Comparison of ENCODE assay signal across 25 mouse cellular contexts in genomic region chr6:19332659-19333058, GRCm38 (mm10).
DNase-seq lines count a peak whose midpoint lies in the region; ATAC-seq lines count a peak whose summit lies in the region.
"Had no signal": no experiment of that assay in that cellular context is flagged by ENCODE, and none has a peak within 500 bp of the region (broad histone marks: within the 10 kb centered on the region; RNA-seq: fewer than 3 reads in every experiment).

No protein-coding gene starts in this region.

- no peaks in the 10 kb centered on the region for H3K9me3 ChIP-seq in forebrain, embryonic 11.5 days (ENCODE audit: control insufficient read depth, low read length)
- H3K9me3 ChIP-seq in forebrain, embryonic 14.5 days (replicated peaks; ENCODE audit: control insufficient read depth, low read length): no peaks in the 10 kb centered on the region
- no peaks in the 10 kb centered on the region for H3K9me3 ChIP-seq in hindbrain, embryonic 11.5 days (ENCODE audit: control insufficient read depth, low read length)
- H3K9me3 ChIP-seq in hindbrain, embryonic 10.5 days: no peaks in the 10 kb centered on the region
- no peaks in the 10 kb centered on the region for H3K9me3 ChIP-seq in neural tube, embryonic 11.5 days (ENCODE audit: control insufficient read depth, low read length)
- H3K9me3 ChIP-seq in neural tube, embryonic 15.5 days (replicated peaks): no peaks in the 10 kb centered on the region
- H3K9me3 ChIP-seq: embryonic facial prominence, embryonic 10.5 days; embryonic facial prominence, embryonic 13.5 days; heart, embryonic 12.5 days; heart, embryonic 15.5 days; hindbrain, embryonic 12.5 days; hindbrain, embryonic 15.5 days had no signal

- no peaks in the 10 kb centered on the region for H3K36me3 ChIP-seq in forebrain, embryonic 11.5 days (ENCODE audit: control insufficient read depth, insufficient read depth, low read length)
- no peaks in the 10 kb centered on the region for H3K36me3 ChIP-seq in forebrain, embryonic 14.5 days (ENCODE audit: control insufficient read depth, insufficient read depth, low read length)
- no peaks in the 10 kb centered on the region for H3K36me3 ChIP-seq in hindbrain, embryonic 11.5 days (ENCODE audit: control insufficient read depth, insufficient read depth, low read length)
- H3K36me3 ChIP-seq in hindbrain, embryonic 10.5 days: no peaks in the 10 kb centered on the region
- H3K36me3 ChIP-seq in neural tube, embryonic 11.5 days (ENCODE audit: control insufficient read depth, insufficient read depth, low read length): no peaks in the 10 kb centered on the region
- no peaks in the 10 kb centered on the region for H3K36me3 ChIP-seq in neural tube, embryonic 15.5 days
- H3K36me3 ChIP-seq: embryonic facial prominence, embryonic 10.5 days; embryonic facial prominence, embryonic 13.5 days; heart, embryonic 12.5 days; heart, embryonic 15.5 days; hindbrain, embryonic 12.5 days; hindbrain, embryonic 15.5 days had no signal

- H3K27ac ChIP-seq in forebrain, embryonic 11.5 days (ENCODE audit: low read depth, low read length): no peak overlapping the region
- H3K27ac ChIP-seq in forebrain, embryonic 14.5 days (ENCODE audit: low read depth, low read length): no peak overlapping the region
- H3K27ac ChIP-seq in hindbrain, embryonic 11.5 days (ENCODE audit: low read depth, low read length): no peak overlapping the region
- H3K27ac ChIP-seq in hindbrain, embryonic 10.5 days: no peak overlapping the region
- H3K27ac ChIP-seq in neural tube, embryonic 11.5 days (ENCODE audit: low read depth, low read length): no peak overlapping the region
- no peak overlapping the region for H3K27ac ChIP-seq in neural tube, embryonic 15.5 days (replicated peaks)
- H3K27ac ChIP-seq: embryonic facial prominence, embryonic 10.5 days; embryonic facial prominence, embryonic 13.5 days; heart, embryonic 15.5 days; hindbrain, embryonic 12.5 days; hindbrain, embryonic 15.5 days had no signal

- H3K4me1 ChIP-seq in forebrain, embryonic 11.5 days (replicated peaks; ENCODE audit: control insufficient read depth, insufficient read depth, low read length): no peaks in the 10 kb centered on the region
- no peaks in the 10 kb centered on the region for H3K4me1 ChIP-seq in forebrain, embryonic 14.5 days (ENCODE audit: control insufficient read depth, insufficient read depth, low read length)
- H3K4me1 ChIP-seq in hindbrain, embryonic 11.5 days (replicated peaks; ENCODE audit: control insufficient read depth, insufficient read depth, low read length): no peaks in the 10 kb centered on the region
- H3K4me1 ChIP-seq in hindbrain, embryonic 10.5 days (replicated peaks): no peaks in the 10 kb centered on the region
- H3K4me1 ChIP-seq in neural tube, embryonic 11.5 days (ENCODE audit: control insufficient read depth, insufficient read depth, low read length): no peaks in the 10 kb centered on the region
- H3K4me1 ChIP-seq in neural tube, embryonic 15.5 days: no peaks in the 10 kb centered on the region
- H3K4me1 ChIP-seq: embryonic facial prominence, embryonic 10.5 days; embryonic facial prominence, embryonic 13.5 days; heart, embryonic 12.5 days; heart, embryonic 15.5 days; hindbrain, embryonic 12.5 days; hindbrain, embryonic 15.5 days had no signal

- H3K9ac ChIP-seq in forebrain, embryonic 11.5 days (ENCODE audit: low read length): no peak overlapping the region
- H3K9ac ChIP-seq in forebrain, embryonic 14.5 days (ENCODE audit: low read length): no peak overlapping the region
- no peak overlapping the region for H3K9ac ChIP-seq in hindbrain, embryonic 11.5 days (ENCODE audit: low read depth, low read length)
- H3K9ac ChIP-seq in neural tube, embryonic 11.5 days (ENCODE audit: low read length): no peak overlapping the region
- H3K9ac ChIP-seq in neural tube, embryonic 15.5 days (replicated peaks): no peak overlapping the region
- H3K9ac ChIP-seq: embryonic facial prominence, embryonic 13.5 days; heart, embryonic 12.5 days; heart, embryonic 15.5 days; hindbrain, embryonic 12.5 days; hindbrain, embryonic 15.5 days had no signal

- H3K4me2 ChIP-seq in forebrain, embryonic 11.5 days (ENCODE audit: low read depth, low read length, severe bottlenecking): no peak overlapping the region
- H3K4me2 ChIP-seq in forebrain, embryonic 14.5 days (ENCODE audit: low read length): no peak overlapping the region
- no peak overlapping the region for H3K4me2 ChIP-seq in hindbrain, embryonic 11.5 days (replicated peaks; ENCODE audit: low read depth, low read length)
- H3K4me2 ChIP-seq in neural tube, embryonic 11.5 days (ENCODE audit: low read depth): no peak overlapping the region
- H3K4me2 ChIP-seq in neural tube, embryonic 15.5 days: no peak overlapping the region
- H3K4me2 ChIP-seq: embryonic facial prominence, embryonic 13.5 days; heart, embryonic 12.5 days; heart, embryonic 15.5 days; hindbrain, embryonic 12.5 days; hindbrain, embryonic 15.5 days had no signal

- no peak for DNase-seq in forebrain, embryonic 11.5 days (ENCODE audit: low spot score)
- DNase-seq in forebrain, embryonic 14.5 days (ENCODE audit: low spot score): no peak
- DNase-seq in hindbrain, embryonic 11.5 days (ENCODE audit: low spot score): no peak
- DNase-seq in hindbrain, embryonic 10.5 days (ENCODE audit: low spot score): no peak
- DNase-seq in neural tube, embryonic 11.5 days (ENCODE audit: low spot score): no peak
- DNase-seq: adrenal gland, adult 8-10 months; adrenal gland, postnatal 25 days; cerebellum, adult 11-12 months; cerebellum, adult 8-10 months; cerebellum, postnatal 10 days; cerebellum, postnatal 36 days; embryo, embryonic 11 days; gastrocnemius, postnatal 25 days; heart, adult 18-20 months; heart, postnatal 10 days; heart, postnatal 36 days had no signal

- peak; percentile 55; the same call in 1 of the 2 replicates for ATAC-seq in forebrain, embryonic 11.5 days (replicated peaks; ENCODE audit: low FRiP score)
- no peak for ATAC-seq in forebrain, embryonic 14.5 days
- ATAC-seq in hindbrain, embryonic 11.5 days (ENCODE audit: low FRiP score): peak; percentile 43; the same call in 1 of the 2 replicates
- 0 out of 2 replicates have a peak, but pooled peaks have one; percentile 33 for ATAC-seq in neural tube, embryonic 11.5 days (ENCODE audit: insufficient read depth, low FRiP score, low TSS enrichment)
- no peak for ATAC-seq in neural tube, embryonic 15.5 days (ENCODE audit: low FRiP score)
- ATAC-seq: activated CD4-positive, CD25-positive, alpha-beta regulatory T cell, adult 4 months had no signal

- no peaks in the 10 kb centered on the region for H3K27me3 ChIP-seq in forebrain, embryonic 11.5 days (ENCODE audit: control insufficient read depth, insufficient read depth, low read length)
- no peaks in the 10 kb centered on the region for H3K27me3 ChIP-seq in forebrain, embryonic 14.5 days (replicated peaks; ENCODE audit: control insufficient read depth, insufficient read depth, low read length)
- H3K27me3 ChIP-seq in hindbrain, embryonic 11.5 days (ENCODE audit: control insufficient read depth, insufficient read depth, low read length): no peaks in the 10 kb centered on the region
- no peaks in the 10 kb centered on the region for H3K27me3 ChIP-seq in hindbrain, embryonic 10.5 days (ENCODE audit: insufficient read depth, poor library complexity, severe bottlenecking)
- no peaks in the 10 kb centered on the region for H3K27me3 ChIP-seq in neural tube, embryonic 11.5 days (ENCODE audit: control insufficient read depth, insufficient read depth, low read length)
- H3K27me3 ChIP-seq in neural tube, embryonic 15.5 days (replicated peaks): no peaks in the 10 kb centered on the region
- H3K27me3 ChIP-seq: embryonic facial prominence, embryonic 13.5 days; heart, embryonic 12.5 days; heart, embryonic 15.5 days; hindbrain, embryonic 12.5 days; hindbrain, embryonic 15.5 days had no signal

- no peak overlapping the region for H3K4me3 ChIP-seq in forebrain, embryonic 11.5 days (ENCODE audit: low read depth, low read length)
- H3K4me3 ChIP-seq in forebrain, embryonic 14.5 days (ENCODE audit: low read depth, low read length): no peak overlapping the region
- H3K4me3 ChIP-seq in hindbrain, embryonic 11.5 days (ENCODE audit: low read depth, low read length): no peak overlapping the region
- H3K4me3 ChIP-seq in hindbrain, embryonic 10.5 days: no peak overlapping the region
- H3K4me3 ChIP-seq in neural tube, embryonic 11.5 days (ENCODE audit: low read depth, low read length): no peak overlapping the region
- no peak overlapping the region for H3K4me3 ChIP-seq in neural tube, embryonic 15.5 days (replicated peaks)
- H3K4me3 ChIP-seq: embryonic facial prominence, embryonic 10.5 days; embryonic facial prominence, embryonic 13.5 days; erythroblast, embryonic 14.5 days; heart, embryonic 12.5 days; heart, embryonic 15.5 days; hindbrain, embryonic 12.5 days; hindbrain, embryonic 15.5 days had no signal

Comparison
In these comparisons a context has a peak if more than half of its experiments do, and no peak if none do; other contexts are left out.
1. ATAC-seq: peak in forebrain, embryonic 11.5 days (single experiment), hindbrain, embryonic 11.5 days (single experiment) and neural tube, embryonic 11.5 days (single experiment); none in forebrain, embryonic 14.5 days (single experiment) and neural tube, embryonic 15.5 days (single experiment).